Mouse (Mus musculus) frontal cortex, postnatal 10 days (tissue): Measurements from ENCODE around the gene Tcf23.
"Not testable (repeated sequence)": the region's sequence is repeated elsewhere in the genome, so short reads cannot be mapped to it uniquely, and the experiment has no call there.

Experiments
- DNase-seq, 2 experiments: peaks; one replicate each; pipeline ENCODE4 v3.0.0; 2022; ENCODE audit warnings: low spot score in 2 of 2, mixed read lengths in 1 of 2

The Tcf23 gene

GRCm38 (mm10) chr5:30994910-30995635 is 26.6 kb downstream of the Tcf23 start:
- no peak for DNase-seq

DNA sequence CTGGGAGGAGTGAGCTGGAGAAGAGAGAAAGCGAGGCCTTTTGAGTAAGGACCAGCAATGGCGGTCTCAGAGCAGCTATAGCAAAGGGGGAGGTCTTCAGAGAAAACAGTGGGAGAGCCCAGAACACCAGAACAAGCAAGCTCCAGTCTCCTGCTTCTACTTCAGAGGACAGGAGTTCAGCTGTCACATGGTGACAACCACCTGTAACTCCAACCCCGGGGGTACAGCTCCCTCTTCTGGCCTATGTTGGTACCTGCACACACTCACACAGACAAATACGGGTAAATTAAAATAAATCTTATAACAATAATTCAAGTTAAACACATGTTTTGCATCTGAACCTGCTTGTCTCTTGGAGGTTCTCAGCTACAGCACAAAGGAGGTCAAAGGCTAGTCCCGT is 29.8 kb downstream of the Tcf23 start:
- no peak for DNase-seq

GRCm38 (mm10) chr5:30999324-30999723 is 30.9 kb downstream of the Tcf23 start:
- no peak for DNase-seq

DNA sequence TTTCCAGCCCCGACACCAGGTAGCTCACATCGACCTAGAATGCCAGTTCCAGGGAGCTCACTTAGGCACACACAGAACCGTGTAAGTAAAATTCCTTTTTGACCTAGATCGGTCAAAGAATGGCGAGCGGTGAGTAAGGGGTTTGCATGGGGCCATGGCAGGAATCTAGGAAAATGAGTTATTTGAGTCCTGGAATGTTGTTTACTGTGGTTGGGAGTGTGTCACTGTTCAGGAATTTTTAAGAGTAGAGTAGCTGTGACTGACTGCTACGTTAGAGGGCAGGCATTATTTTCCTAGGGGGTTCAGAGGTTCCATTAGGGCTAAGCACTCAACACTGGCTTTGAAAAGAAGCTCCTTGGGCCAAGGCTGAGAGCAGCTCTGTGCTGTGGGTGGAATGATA is 31.7 kb downstream of the Tcf23 start:
- DNase-seq: no peak

DNA sequence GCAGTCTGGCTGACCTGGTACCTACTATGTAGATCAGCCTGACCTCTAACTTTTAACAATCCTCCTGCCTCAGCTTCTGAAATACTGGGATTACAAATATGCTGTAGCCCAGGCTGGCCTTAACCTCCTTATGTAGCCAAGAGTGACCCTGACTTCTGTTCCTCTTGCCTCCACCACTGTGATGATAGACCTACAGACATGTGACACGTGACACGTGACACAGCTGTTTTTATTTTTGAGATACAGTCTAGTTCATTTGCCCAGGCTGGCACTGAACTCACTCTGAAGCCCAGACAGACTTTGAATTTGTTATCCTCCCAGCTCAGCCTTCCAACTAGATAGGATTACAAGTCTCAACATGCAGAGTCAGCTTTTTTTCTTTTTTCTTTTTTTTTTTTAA is 32.5 kb downstream of the Tcf23 start:
- no peak for DNase-seq

DNA sequence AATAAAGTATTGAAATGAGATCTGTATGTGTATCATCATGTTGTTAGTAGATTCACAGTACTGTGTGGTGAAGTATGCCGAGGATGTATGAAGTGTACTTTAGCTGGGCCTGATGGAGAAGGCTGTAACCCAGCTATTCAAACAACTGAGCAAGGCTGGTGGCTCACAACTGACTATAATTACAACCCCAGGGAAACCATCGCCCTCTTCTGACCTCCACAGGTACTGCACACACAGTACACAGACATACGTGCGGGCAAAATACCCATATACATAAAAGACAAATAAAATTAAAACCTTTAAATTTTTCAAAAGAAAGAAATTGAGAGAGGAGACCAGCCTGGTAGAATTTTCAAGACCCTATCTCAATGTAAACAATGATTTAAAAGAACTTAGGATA is 33.1 kb downstream of the Tcf23 start:
- DNase-seq: no peak

DNA sequence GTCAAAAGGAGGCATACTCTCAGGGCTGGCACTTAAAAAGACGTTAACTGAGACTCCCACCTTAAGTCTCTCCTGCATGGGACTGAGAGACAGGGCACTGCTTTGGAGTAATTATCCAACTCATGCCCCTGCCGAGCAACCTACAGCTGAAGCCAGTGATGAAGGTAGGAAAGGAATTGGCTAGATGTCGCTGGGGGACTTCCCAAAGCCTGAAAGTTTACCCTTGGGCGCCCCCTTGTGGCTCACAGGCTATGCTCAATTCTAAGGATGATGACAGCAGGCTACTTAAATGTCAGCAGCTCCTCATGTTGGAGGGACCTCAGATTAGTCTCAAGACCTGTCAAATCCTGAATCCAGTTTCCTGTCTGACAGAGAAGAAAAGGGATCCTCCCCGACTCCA is 35.7 kb downstream of the Tcf23 start:
- DNase-seq: peak; percentile 64 to 84

DNA sequence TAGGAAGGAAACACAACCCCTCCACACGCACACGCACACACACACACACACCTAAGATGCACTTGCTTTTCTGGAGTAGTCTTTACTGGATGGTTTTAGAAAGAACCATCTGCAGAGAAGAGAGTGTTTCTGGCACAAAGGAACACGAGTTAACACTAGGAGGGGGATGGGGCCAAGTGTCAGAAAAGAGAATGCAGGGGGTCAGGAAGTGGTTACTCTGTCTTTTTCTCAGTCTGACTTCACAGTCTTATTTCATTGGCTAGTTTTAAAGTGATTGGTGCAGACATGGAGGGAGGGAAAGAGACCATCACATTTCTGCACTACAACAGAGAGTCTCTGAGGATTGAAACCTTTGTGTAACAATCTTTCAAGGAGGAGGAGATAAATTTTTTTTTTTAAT is 44.3 kb downstream of the Tcf23 start:
- DNase-seq: no peak

GRCm38 (mm10) chr5:31015913-31016312 is 47.5 kb downstream of the Tcf23 start:
- DNase-seq: no peak

DNA sequence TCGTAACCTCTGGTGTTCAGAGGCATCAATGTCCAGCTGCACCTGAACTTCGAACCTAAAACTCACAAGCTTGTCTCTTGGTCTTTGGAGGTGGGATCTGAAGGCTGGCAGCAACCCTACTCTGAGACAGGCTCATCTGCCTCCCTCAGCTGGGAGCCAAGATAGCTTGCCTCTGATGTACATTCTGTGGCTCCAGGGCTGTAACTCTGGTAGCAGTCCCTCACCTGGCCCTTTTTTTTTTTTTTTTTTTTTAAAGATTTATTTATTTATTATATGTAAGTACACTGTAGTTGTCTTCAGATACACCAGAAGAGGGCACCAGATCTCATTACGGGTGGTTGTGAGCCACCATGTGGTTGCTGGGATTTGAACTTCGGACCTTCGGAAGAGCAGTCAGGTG is 53.3 kb downstream of the Tcf23 start:
- not testable (repeated sequence) for DNase-seq

DNA sequence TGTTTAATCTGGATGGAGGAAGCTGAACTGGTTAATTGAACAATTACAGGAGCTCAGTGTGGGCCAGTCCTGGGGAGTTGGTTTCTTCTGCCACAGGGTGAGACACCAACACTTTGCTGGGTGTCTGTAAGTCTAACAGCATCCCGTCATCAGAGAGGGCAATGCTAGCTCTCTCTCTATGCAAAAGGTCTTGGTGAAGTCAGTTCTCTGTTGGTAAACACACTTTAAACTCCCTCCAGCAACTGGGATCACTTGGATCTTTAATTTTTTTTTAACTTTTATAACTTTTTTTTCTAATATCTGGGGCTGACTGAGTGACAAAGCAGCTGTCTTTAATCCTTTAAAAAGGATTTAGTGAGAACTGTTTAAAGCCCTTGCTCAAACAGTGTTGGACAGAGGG is 54.2 kb downstream of the Tcf23 start:
- DNase-seq: no peak

- DNase-seq: no peak
These were observed 54.8 kb downstream of the Tcf23 start for GRCm38 (mm10) chr5:31023254-31023653.

DNA sequence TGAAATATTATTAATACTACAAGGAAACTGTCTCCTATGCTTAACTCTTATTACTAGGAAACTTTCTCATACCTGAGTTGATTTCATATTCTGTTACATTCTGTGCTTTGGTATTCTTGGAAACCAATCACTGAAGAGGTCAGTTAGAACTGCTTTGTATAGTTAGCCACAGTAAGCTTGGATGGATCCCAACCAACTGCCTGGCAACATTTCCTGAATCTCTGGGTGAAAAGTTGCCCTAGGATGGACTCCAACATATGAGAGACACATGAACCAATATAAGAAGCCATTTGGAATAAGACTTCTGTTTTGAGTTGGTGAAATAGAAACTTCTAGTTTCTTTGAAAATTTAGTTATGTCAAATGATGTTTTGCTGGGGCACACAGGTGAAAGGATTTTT is 56.2 kb downstream of the Tcf23 start:
- no peak for DNase-seq
